Mouse (Mus musculus): ENCODE data around the gene Mdm4.
A peak's percentile ranks its signal among the peaks of the same experiment; 100 is the strongest.

Gene Mdm4

DNA sequence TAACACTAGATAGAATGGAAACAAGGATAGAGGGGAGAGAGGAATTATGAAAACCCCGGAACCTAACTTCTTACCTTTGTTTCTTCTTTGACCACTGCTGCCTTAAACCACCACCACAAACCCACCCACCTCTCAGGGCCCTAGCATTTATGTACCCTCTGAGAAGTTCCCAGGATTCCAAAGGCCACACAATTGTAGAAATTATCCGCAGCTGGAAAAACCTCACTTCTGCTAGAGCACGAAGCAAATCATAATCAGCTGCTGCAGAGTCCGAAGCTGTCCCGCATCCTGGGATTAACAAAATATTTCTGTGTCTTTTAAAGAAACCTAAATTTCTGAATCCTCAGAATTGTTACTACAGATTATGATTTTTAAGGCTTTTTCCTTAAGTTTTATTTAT, at the start of gene Mdm4:
Gene Mdm4 (minus strand): TSS at position 101 of the 400 bp plus-strand sequence.
- no peak for DNase-seq

DNA sequence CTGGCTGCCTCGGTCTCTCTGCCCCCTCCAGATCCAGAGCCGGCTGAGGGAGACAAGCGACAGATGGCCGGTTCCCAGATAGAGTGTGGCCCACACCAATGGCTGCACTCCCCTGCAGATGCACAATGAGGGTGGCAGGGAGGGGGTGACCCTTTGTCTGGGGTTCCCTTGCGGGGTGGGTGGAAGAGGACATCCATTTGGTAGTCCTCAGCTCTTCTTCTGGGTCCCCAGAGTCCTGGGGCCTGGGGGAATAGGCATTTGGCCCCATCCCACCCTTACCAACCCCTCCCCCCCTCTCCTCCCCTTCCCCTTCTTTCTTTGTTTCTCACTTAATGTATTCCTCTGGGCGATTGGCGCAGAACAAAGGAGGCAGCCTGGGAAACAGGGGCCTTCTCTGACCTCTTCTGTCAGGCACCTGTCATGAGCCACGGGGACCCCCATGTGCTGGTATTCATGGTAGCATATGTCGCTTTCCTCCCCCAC, 49.8 kb upstream of the Mdm4 start:
- DNase-seq = no peak

DNA sequence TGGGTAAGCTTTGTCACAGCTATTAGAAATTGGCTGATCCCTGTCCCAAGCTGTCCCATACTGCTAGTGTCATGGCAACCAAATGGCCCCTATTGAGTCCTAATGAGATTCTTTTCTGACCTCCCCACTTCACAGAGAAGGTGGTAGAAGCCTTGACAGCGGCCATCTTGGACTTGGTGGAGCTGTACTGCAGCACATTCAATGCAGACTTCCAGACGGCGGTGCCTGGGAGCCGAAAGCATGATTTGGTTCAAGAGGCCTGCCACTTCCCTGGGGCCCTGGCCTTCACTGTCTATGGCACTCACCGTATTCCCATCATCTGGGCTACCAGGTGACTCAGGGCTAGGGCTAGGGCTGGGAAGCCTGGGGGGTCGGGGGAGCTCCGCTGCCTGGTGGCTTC, 49.1 kb upstream of the Mdm4 start:
- no peak for DNase-seq

GRCm38 (mm10) chr1:133078338-133078727, 48.0 kb upstream of the Mdm4 start:
- DNase-seq = no peak

DNA sequence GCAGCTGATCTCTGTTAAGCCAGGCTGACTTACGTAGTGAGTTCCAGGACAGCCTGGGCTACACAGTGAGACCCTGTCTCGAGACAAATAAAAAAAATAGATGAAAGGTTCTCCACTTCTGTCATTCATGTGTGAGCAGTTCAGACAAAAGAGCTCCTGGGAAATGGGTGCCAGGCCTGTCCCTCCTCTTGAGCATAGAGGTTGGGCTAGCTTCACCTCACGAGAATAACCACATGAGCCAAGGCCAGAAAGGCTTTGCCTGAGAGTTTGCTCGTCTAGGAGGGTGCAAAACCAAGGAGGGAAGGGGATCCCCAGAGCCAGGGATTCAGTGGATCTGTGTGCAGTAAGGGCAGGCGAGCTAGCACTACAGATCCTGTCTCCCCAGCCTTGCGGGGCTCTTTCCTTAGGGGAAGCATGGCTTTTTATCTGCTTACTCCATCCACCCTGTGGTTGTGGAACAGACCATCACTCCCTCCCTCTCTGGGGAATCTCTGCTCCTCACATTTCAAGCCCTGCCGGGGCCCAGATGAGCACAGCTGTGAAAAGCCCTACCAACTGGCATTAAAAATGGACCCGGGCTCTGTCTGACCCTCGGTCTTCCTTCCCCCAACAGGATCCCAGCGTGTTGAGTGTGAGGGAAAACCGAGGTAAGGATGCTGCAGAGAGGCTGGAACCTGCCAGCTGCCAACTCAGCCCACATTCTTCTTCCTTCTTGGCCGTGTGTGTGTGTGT, 47.4 kb upstream of the Mdm4 start:
- no peak for DNase-seq

DNA sequence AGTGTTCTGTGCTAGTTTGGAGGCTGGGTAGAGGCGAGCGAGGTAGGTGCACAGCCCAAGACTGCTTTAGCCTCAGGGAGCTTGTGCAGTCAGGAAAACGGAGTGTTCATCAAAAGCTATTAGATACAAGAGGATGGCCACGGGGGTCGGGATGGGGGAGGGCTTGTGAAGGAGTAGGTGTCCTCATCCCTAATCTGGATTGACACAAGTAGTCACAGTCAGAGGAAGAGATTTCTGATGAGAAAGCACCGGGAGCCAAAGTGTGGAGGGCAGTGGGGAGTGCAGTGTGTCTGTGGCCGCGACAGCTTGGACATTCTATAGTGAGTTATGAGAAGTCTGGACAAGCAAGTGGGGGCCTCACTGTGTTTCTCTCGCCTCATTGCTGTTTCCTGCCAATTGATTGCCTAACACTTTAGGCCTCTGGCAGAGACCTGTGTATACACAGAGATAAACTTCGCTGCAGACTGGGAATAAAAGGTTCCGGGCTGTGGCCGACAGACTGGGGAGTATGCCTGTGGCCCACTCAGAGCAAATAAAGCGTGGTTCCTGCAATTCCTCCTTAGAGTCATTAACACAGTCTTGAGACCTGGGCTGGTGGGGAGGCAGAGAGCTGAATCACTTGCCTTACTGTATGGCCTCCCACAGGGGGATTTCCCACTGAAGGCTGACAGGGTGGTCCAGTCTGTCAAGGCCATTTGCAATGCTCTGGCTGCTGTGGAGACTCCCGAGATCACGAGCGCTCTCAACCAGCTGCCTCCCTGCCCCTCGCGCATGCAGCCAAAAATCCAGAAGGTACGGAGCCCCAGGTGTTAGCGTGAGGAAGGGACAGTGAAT, 46.5 kb upstream of the Mdm4 start:
- DNase-seq = no peak

- no peak for DNase-seq
Measured at GRCm38 (mm10) chr1:133075651-133076400, 45.5 kb upstream of the Mdm4 start.

GRCm38 (mm10) chr1:133074541-133074940, 44.2 kb upstream of the Mdm4 start:
- DNase-seq = no peak

- DNase-seq = peak; percentile 48 to 67
Measured at GRCm38 (mm10) chr1:133073327-133073856, 43.0 kb upstream of the Mdm4 start.

DNA sequence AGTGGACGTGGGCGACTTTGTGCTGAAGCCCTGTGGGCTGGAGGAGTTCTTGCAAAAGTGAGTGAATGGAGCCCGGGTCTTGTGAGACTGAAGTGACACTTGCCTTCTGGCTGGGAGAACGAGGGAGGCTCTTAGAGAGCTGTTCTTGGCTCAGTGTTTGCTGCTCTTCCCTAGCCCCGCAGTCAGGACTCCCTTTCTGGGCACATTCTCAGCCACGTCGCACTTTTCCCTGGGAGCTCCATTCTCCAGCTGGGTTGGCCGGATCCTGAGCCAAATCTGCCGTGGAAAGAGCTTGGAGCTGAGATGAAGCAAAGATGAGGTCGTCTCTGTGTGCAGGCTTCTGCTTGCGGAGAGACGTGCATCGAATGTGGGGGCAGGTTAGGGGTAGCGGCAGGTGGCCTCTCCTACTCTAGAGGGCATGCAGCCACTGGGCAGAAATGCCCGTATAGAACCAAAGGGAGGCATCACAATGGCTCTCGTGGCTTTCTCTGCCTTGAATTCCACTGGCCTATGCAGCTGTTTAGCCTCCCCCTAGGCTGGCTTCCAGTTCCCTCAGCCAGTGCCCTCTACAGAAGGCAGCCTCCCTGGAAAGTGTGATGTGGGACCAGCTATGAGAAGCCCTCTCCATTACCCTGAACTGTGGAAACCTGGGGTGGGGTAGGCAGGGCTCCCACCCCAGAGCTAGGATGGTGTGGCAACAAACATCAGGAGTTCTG, 41.5 kb upstream of the Mdm4 start:
- no peak for DNase-seq

GRCm38 (mm10) chr1:133070157-133070556, 39.8 kb upstream of the Mdm4 start:
- DNase-seq = peak in 1 of 2 experiments; percentile 45

DNA sequence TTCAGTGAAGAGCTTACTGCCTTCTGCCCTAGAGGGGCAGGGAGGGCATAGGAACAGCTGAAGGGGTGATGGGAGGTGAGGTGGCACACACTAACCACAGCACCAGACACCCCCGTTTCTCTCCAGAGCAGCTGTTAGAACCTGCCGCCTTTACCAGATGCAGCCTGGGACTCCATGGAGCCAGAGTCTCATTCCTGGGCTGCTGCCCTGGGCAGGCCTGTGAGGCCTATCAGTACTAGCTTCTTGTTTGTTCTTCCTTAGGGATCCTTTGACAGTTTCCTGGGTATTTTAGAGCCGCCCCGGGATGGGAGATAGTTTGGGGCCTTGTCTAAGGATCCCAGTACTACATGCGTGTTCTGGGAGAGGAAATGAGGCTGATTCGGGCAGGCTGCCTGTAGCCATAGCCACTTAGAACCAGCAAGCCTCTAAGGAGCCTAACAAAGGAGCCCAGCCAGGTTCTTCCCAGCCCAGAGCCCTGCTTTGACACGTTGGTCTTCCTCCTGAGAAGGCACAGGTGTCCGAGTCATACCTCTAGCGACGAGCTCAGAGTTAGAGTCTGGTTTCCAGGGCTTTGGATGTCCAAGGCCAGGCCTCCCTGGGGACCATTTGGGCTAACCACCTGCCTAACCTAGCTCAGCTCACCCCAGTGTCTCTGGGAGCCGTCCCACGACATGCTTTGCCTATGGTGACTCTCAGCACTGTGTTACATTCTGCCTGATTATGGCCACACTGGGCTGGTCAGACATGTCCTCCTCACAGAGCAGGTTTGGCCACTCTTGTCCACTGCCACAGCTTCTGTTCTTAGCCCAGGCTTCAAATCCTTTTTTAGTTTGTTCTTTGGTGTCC, 39.1 kb upstream of the Mdm4 start:
- no peak for DNase-seq

DNA sequence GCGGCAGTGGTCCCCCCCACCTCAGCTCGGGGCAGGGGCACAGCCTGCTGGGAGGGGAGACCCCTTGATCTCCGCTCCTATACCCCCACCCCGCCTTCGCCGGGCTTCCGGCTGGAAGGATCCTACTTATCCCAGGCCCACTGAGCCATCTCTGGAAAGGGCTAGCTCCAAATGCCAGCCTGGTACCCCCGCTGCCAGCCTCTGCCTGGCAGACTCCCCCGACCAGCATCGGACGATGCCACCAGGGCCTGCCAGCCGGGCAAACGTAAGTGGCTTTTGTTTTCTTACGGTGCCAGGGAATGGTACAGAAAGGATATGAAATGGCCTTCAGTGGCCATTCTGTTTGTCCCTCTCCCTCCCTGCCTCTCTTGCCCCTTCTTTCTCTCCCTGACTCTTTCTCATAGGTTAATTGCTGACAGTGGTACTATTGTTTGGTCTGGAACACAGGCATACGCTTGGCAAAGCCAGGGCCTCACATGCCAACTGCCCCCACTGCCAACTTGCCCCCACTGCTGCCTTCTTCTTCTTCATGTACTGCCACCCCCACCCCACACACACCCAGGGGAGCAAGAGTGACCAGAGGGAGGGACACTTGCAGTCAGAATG, 38.4 kb upstream of the Mdm4 start:
- DNase-seq = no peak

DNA sequence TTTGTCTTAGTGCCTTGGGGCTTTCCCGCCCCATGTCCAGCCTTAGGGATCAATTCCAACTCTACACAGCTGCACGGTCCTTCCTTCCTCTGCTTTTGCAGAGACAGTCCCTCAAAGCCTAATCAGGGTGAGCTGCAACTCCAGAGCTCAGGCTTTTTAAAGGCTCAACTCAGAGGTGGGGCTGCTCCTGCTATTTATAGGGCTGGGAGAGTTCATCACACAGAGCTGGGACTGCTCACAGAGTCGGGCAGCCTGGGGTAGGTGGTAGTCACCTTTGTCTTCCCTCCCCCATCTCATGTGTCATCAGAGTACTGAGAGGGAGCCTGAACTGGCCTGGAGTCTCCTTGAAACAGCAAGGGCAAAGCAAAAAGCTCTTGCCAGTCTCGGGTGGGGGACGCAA, 37.9 kb upstream of the Mdm4 start:
- DNase-seq = no peak

- no peak for DNase-seq
Measured at GRCm38 (mm10) chr1:133063164-133063563, 32.8 kb upstream of the Mdm4 start.

GRCm38 (mm10) chr1:133060681-133061080, 30.3 kb upstream of the Mdm4 start:
- no peak for DNase-seq

- DNase-seq = no peak
Measured at GRCm38 (mm10) chr1:133059592-133059991, 29.2 kb upstream of the Mdm4 start.

DNA sequence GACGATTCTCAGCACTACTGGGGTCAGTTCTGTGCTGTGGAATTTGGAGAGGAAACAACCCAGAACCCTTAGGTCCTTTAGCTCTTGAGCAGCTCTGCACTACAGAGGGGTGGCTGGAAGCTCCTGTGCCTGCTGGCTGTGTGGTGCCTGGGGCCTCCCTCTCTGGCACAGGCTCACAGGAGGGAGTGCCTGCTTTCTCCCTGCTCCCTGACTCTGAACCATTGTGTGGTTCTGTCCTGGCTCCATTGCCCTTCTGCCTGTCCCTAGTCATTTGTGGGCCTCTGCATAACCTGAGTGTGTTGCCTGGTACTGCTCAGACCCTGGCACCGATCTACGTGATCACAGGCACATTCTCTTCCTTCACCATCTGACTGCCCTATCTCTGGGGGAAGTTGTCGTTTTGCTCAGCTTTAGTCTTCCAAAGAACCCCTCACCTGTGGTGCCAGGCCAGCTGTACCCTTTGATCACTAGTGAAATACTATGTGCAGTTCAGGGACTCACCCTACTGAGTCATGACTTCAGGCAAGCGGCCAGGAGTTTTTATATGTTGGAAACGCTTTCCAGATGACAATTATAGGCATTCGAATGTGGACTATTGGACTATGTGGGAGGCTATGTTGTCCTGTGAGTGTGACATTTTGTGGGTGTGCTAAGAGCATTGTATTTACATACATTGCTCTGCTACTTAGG, 27.1 kb upstream of the Mdm4 start:
- no peak for DNase-seq

GRCm38 (mm10) chr1:133054326-133054725, 24.0 kb upstream of the Mdm4 start:
- DNase-seq = peak in 1 of 2 experiments; percentile 34

GRCm38 (mm10) chr1:133053034-133053433, 22.7 kb upstream of the Mdm4 start:
- no peak for DNase-seq

All from kidney, postnatal 36 days (tissue).